Mouse (Mus musculus): ENCODE data around the gene Cmss1.

Cmss1 gene

DNA sequence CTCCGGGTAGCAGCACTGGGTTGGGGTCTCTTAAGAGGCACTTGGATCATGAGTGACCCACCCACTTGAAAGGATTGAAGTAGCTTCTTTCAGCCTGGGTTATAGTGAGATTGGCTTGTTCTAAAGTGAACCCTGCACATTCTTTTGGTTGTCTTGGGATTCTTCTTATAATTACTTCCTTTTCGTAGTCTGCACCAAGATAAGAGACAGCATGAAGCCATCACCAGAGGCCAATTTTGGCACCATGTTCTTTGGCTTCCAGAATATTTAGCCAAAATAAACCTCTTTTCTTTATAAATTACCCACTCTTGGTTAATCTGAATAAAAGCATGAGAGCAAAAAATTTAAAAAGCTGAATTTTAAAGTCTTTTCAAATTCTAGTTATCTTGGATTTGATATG lies 136.8 kb downstream of the Cmss1 start:
- no peak for DNase-seq

DNA sequence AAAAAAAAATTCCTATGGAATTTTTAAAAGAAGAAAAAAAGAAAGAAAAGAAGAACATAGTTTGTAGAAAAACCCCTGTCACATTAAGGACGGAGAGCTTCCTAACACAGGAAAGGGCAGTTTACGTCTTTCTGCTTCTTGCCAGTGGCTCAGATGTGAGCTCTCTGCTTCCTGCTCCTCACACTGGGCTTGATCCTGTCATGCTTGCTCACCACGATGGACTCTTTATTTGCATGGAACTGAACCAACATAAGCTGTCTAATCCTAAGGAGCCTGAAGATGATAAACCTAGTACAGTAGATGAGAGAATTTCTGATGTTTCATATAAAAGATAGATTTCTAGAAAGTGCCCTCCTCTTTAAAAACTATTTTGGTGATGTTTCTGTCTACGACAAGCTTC lies 137.4 kb downstream of the Cmss1 start:
- no peak for DNase-seq

DNA sequence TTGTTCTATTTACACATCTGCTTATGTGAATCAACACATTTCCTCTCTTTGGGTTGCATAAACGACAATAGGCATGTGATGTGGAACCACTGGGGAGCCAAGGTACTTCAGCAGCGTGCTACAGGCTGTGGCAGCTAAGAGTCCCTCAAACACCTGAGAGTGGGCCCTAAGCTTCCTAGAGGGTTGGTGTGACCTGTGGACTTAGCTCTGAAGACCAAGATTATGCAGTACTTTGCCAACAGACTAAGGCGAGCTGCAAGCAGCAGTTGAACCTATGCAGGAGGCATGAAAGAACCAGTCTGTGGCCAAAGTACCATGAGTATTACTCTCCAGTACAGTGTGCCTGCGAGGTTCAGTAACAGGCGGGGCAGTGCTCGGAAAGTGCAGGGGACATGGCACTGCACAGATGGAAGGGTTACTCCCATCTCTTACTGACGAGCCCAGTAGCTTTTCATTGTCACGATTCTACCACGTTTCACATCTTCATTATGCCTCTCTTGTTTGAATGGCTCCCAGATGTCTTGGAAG lies 141.2 kb downstream of the Cmss1 start:
- no peak for DNase-seq

DNA sequence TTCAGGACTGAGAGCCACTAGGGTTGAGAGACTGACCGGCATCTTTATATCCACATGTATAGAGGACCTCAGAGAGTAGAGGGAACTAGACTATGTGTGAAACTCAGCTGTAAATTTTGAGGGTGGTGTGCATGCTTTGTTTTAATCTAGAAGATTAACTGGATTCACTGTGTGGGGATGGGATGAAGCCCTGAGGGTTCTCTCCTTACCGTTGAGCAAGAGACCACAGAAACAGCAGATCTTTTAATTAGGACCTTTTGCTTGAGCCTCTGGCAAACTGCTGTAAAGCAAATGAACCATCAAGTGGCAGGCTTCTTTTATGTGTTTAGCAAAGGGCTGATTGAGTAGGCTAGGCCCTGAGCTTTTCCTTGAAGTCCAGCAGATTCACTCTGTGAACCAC lies 150.7 kb downstream of the Cmss1 start:
- no peak for DNase-seq

DNA sequence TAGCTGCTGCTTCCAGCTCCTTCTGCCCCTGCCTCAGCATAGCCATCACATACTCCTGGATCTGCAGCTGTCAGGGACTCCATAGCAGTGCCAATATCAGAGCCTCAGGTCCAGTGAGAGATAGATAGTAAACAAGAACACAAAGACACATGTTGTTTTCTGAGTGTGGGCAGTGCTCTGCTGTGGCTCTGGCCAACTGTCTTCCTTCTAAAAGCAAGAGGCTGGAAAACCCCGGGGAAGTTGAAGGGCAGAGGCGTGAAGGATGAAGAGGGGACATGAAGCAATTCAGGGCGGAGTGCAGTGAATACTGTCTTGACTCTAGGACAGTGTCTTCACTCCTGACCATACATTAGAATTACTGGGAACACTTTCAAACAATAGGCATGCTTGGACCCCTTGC lies 151.1 kb downstream of the Cmss1 start:
- no peak for DNase-seq

DNA sequence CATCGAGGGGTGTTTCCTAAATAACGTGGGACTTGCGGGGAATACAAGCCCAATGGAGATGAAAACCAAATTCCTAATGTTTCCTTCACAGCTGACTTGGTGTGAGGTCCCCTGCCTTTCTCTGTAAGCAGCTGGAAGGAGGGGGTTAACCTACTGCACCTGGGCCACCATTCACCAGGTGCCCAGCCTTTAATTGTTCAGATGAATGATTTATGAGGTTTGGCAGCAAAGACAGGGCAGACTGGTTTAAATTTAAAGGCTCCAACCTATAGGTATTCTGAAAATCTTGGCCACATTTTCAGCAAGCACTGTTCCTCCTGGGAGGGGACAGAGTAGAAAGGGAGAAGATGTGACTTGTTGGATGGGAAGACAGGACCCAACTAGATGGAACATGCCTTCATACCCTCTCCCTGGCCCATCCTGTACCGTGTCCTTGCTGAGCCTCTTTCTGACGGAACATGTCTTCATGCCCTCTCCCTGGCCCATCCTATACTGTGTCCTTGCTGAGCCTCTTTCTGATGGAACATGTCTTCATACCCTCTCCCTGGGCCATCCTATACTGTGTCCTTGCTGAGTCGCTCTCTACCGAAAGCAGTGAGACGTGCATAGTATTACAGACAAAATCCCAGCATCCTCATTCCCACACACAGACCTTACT lies 152.4 kb downstream of the Cmss1 start:
- no peak for DNase-seq

DNA sequence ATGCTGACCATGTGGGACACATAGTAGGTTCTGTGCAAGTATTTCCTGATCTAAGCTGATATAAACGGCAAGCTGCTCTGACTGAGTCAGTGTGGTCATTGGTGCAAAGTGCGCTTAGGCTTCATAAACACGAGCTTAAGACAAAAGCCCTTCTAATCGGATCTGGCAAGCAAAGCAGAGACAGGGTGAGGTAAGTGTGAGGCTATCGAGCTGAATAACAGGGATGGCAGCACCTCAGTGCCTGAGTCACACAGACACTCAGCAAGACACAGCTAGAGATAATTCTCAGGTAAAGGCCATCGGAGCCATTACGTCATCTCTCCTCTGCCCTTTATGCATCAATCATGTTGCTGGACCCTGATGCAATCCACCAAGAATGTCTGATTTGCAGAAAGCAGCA lies 153.7 kb downstream of the Cmss1 start:
- DNase-seq = no peak

DNA sequence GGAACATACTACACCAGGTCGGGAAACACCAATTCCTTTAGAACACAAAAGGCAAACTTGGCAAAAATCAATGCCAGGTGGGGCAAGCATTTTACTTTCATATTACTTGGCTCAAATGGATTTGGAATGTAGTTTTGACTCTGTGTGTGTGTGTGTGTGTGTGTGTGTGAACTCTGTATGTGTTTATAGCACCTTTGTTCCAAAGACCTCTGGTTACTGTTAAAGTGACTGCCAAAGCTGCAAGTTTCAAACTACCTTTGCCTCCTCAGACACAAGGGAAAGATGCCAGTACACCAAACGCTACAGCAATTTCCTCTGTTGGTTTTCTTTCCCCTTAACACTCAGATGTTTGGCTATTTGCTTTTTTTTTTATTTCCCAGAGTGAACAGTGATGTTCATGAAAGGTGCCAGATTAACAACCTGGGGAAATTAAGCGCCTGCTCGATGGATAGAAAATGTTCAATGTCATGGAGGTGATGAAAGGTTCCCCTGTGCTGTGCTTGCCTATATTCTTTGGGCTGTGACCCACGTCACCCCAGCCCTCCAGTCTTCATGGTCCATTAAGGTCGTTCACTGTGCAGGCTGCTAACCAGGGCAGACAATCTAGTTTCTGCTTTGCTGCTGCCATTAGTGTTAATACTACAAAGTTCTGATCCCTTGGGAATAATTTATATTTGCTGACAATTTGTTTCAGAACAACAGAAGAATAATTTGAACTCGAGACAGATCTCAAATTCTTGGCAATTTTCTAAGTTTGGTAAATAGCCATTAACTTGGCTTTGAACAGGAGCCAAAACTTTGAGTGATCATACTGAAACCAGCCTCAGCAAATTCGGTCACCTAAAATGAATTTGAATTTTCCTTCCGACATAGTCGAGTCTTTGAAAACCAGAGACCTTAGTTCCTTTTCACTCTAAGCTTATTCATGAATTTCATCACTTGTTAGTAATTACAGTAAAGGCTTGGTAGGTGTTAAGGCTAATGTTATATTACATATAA lies 161.3 kb downstream of the Cmss1 start:
- no peak for DNase-seq

DNA sequence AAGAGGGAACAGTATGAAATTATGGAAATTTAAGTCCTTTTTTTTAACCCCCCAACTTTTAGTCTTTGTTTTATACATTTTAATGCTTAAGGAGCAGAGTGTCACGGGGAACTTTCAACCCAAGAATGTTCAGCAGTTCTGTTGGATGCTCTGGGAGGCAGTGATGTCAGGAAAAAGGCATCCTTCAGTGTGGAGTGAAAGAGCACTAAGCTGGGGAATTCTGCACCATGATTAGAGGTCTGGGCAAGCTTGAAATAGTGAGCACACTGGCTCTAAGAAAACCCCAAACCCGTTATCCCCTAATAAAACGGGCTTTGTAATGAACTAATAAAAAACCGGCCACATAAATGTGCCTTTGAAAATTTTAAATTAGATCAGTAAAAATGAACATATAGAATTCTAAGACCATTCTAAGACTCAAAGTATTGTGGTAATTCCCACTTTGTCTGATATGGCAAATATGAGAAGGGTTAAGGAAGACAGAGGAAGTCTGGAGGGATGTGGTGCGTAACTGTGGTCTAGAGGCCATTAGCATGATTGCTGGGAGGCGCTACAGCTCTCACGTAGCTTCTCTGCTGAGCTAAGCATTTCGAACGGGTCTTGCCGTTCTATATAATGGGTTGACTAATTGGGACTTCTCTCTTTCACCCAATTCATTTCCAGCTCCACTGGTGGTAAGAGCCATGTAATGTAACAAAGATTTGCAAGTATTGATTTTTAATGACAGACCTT lies 165.8 kb downstream of the Cmss1 start:
- DNase-seq = no peak

DNA sequence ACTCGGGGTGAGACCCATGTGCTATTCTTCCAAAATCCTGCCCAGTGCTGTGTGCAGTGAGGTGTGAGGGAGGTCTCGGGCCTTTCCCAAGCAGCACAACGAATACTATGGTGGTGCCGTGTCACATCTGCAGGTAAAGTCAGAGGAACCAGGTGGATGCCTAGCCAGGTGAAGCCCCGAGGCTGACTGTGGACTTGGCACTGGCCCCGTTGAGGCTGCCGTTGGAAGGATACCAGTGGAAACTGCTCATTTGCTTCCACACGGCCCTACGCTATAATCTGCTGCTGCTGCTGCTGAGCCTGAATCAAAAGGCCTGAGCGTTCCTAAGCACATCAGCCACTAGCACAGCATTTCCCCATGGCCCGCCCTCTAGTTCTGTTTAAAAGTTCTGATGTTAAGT lies 167.5 kb downstream of the Cmss1 start:
- DNase-seq = no peak

DNA sequence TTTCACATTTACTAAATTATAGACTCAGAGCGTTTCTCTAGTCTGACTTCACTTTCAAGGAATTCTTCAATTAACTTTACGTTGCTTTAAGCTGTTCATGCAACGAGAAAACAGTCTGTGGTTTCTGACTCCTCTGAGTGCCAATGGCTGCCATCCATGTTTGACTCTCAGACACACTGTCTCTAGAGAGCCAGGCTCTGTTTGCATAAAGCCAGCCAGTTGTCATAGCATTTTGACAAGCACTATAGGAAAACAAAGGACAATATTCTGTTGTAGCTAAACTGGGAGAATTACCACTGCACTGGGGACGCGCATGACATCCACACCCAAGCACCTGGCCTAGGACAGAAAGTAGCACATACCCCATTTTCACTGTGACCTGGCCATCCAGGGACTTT lies 168.4 kb downstream of the Cmss1 start:
- DNase-seq = no peak

DNA sequence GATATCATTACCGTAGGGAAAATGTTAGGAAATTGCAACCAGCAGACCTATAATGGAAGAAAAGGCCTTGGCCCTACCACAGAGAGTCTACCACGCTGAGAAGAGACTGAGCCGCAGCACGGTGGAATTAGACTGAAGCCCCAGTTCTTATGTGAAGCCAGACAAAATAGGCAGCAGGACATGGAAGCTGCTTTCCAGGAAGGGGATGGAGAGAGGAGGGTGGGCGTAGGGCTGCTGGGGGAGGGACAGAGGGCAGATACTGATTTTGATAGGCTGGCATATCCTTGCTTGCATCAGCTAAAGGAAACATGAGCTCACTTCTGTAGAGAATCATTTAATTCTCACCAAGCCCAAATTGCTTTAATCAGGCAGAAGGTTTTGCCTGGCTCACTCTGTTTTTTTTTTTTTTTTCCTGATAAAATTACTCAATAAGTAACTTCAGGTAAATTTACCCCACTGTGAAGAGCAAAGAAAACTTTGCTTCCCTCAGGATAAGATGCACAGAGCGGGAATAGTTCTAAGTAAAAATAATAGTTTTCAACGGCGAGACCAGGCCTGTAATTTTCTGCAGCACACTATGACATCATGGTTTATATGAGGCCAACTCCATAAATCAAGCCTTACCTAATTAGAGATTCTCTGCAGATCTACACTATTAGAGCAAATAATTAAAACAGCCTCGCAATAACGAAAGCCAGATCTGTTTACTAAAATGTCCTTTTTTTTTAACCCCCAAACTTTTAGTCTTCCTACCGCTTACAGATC lies 169.0 kb downstream of the Cmss1 start:
- no peak for DNase-seq

DNA sequence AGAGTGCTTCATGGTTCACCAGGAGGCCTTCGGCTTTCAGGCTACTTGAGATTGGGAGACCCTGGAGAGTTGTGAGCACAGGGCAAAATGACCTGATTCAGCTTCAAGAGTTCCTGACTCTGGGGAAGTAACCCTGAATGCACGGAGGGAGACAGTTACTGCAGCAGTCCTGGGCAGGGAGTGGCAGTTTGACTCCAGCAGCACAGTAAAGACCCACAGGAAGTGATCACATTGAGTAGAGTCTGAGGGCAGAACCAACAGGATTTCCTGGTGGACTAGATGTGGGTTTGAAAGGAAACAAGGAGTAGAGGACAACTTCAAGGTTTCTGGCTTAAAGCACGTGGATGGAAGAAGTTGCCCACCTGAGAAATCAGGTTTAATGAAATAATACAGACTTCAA lies 172.0 kb downstream of the Cmss1 start:
- no peak for DNase-seq

DNA sequence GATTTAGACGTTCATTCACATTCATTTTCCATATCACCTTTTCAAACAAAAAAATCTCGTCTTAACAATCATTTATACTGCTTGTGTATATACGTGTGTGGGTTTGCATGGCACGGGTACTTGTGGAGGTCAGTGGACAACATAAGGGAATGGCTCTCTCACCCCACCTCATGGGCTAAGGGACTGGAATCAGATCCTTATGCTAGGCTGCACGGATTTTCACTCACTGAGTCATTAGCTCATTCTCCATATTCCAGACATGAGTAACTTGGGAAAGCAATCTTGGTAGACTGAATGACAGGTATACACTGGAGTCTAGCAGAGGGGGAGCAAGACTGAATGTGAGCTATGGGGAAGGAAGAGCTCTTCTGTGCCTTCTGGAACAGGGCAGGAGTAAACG lies 173.0 kb downstream of the Cmss1 start:
- DNase-seq = no peak

DNA sequence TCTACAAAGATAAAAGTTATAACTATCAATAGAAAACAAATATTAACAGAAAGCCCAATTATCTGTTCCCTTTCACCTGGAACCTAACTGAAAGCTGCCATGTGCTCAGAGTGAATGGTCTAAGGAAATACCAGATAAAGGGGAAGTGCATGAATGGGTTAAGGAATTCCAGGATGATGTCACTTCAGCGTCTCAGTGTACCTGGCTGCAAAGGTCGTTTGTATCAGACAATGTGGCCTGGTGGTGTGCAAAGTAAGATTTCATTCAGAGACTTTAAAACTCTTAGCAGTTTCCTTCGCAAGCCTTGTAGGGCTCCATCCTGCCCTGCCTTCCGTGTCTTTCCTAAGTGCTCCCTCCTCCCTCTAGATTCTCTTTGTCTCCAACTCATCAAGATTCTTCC lies 173.5 kb downstream of the Cmss1 start:
- DNase-seq = no peak

DNA sequence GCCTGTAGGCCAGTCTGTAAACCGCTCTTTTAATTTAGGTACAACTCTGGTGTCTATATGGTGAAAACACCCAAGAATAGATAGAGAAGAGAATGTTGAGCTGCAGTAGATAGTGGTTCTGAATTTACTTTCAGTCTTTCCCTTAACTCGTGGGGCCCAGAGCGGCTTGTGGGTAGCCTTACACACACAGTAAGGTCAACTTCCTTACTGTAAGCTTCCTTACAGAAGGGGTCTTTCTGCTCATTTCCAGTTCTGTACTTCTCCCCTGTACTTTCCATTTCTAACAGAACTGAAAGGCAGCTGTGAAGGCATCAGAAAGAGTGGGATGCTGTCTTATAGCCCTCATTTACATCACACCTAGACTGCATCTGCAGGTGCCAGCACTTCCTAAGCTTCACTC lies 175.4 kb downstream of the Cmss1 start:
- DNase-seq = no peak

DNA sequence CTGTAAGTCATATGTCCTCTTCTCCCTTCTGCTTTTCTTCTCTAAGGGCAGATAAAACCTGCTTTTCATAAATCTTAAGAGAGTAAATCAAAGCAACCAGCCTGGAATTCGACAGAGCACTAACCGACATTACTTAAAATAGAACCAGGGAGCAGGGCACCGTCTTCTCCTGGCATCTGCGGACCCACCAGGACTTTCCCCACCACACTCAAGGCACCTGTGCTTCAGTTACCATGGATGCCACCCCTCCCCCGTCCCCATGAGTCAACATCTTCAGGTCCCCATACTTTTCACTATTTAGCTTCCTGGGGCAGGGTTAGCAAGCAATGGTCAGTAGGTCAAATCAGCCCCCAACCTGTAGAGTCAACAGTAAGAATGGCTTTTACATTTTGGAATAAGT lies 177.7 kb downstream of the Cmss1 start:
- no peak for DNase-seq

DNA sequence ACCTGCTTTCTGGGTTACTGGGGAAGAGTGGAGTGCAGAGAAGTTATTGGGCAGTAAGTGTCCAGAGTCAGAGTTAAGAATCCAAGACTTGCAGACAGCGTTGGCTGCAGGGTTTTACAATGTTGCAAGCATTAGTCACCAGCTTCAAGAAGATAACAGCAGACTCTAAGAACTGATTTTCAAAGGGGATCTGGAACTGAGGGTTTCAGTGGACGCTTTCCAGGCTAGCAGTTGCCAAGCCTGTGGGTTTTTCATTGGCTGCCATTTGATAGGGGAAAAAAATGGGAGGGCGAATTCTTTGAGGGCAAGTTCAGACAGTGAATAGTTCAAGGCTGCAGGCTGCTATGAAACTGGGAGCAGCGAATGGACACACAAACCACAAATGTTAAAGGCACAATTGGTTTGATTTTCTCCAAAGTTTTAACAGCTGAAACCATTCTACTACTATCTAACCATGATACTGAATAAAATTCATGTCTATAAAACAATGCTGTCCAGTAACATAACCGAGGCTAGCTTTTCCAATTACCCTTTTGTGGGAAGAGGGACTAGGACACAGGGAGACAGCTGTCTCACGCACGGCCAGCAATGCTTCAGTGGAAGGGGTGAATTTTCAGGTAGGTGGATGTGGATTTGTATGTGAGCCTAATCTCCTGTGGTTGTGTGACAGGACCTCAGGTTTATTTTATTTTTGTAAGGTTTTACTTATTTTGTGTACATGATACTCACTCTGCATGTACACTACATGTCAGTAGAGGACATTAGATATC lies 179.0 kb downstream of the Cmss1 start:
- DNase-seq = no peak

DNA sequence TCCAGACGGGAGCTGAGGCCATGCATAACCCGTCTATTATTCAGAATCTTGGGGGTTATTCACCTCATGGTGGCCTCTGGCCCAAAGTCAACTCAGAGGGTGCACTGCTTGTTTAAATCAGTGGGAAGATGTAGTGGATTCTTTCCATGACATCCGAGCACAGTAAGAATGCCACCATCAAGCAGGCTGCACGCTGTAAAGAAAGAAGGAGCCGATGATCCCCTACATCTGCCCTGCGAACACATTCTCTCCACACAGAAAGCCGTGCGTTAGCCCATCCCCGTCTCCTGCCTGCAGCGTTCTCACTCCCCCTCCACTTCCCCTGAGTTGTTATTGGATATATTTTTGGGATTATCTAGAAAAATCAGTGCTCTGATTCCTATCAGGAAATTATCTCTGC lies 180.0 kb downstream of the Cmss1 start:
- no peak for DNase-seq

DNA sequence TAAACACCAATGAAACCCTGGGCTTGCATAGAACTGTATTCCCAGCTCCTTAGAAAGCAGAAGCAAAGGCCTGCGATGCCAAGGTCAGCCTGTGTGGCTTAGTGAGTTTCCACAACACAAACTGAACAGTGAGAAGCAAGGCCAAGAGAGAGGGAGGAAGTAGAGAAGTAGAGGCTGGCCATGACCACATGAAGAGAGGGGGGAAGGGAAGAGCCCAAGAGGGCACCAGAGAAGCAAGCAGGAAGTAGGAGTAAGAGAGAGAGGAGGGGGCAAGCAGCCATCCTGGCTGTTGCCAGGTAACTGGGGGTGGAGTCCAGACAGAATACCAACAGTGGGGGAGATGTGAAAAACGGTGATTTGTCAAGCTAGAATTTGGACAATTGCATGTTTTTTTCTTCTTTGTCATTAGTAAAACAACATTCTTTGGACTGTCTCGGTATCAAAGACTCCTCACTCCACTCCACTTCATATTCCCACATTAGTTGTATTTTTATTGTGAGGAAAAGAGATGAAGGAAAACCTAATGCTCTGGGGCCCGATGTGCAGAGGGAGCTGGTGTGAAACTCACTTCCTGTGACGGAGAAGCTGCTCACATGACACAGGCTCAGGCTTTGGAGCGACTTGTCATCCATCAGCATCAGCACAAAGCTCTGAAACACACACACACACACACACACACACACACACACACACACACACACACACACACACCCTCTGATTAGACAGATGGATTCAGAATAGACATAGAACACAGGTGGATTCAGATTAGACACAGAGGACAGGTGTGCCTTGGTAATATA lies 183.5 kb downstream of the Cmss1 start:
- peak; percentile 5 for DNase-seq

Data from layer of hippocampus, adult 9-11 months (tissue).